Mouse (Mus musculus): ENCODE results near the gene Fscb.
A peak's percentile ranks its signal among the peaks of the same experiment; 100 is the strongest.

Gene Fscb

DNA sequence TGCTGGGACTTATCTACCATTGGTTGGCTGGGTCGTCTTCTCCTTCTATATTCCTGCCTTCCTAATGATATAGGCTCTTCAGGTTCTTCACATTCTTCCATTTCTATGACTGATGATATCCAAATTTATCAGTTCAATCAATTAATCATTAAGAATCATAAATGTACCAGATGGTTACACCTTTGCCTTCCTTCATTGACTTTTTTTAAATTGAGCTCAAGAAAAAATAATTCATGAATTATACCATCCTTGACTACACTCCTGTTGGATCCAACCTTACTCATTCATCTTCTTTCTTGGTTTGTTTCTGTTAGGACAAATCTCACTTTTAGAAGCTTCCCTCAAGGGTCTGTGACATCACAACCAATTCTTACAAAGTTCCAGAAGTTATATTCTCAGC, at the start of gene Fscb:
TSS of gene Fscb (minus strand) at position 101 of the 400 bp plus-strand sequence.
- no peak for ATAC-seq (ENCODE audit: low TSS enrichment)

GRCm38 (mm10) chr12:64516775-64517174, 42.3 kb upstream of the Fscb start:
- ATAC-seq (ENCODE audit: low TSS enrichment): no peak

DNA sequence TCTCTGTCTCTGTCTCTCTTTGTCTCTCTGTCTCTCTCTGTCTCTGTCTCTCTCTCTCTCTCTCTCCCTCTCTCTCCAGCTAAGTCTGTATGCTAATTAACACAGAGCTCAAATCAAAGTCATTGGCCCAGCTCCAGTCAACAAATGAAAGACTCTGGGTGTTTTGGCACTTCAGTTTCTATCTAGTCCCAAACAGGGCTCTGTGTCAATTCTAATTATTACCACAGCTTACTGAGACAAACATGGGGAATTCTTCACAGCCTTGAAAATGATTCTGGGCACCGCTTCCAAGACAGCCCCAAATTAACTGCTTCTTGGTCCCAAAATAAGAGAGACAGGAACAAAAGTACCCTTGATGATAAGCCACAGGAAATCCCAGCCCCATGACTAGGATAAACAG, 38.9 kb upstream of the Fscb start:
- peak; percentile 34; the same call in 1 of the 2 replicates for ATAC-seq (ENCODE audit: low TSS enrichment)

GRCm38 (mm10) chr12:64497706-64498105, 23.2 kb upstream of the Fscb start:
- ATAC-seq (ENCODE audit: low TSS enrichment): no peak

GRCm38 (mm10) chr12:64473615-64474014, 875 bp downstream of the Fscb start:
- ATAC-seq (ENCODE audit: low TSS enrichment): no peak

DNA sequence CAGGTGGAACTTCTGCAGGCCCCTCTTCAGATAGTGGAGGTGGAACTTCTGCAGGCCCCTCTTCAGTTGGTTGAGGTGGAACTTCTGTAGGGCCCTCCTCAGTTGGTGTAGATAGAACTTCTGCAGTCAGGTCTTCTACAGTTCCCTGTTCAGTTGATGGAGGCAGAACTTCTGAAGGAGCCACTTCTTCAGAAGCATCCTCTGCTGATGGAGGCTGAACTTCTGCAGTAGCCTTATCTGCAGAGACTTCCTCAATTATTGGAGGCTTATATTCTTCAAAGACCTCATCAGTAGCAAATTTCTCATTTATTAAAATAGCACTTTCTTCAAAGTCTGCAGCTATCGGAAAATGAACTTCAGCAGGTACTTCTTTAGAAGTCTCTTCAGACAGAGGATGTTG, 1.4 kb downstream of the Fscb start:
- ATAC-seq (ENCODE audit: low TSS enrichment): no peak

- no peak for ATAC-seq (ENCODE audit: low TSS enrichment)
These were observed 19.3 kb downstream of the Fscb start for GRCm38 (mm10) chr12:64455228-64455627.

- ATAC-seq (ENCODE audit: low TSS enrichment): no peak
These were observed 24.6 kb downstream of the Fscb start for GRCm38 (mm10) chr12:64449911-64450310.

DNA sequence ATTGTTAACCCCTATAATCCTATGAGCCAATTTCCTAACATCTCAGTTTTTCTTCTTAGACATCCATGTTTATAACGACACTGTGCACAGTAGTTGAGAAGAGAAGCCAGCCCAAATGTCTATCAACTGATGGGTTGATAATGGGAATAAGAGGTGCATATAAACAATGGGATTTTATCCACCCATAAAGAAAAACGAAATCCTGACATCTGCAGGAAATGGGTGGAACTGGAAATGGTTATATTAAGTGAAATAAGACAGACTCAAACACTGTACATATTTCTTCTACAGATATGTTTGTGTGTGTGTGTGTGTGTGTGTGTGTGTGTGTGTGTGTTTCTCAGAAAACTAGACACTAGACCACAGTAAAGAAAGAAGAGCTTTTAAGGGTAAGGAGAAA, 37.8 kb downstream of the Fscb start:
- ATAC-seq (ENCODE audit: low TSS enrichment): no peak
